Mouse (Mus musculus): ENCODE data around the gene Gm28710.

- no peak for TF ChIP-seq CTCF (IDR thresholded peaks at IDR 0.05; ENCODE audit: control insufficient read depth, insufficient read depth, insufficient read length)
- no peak for TF ChIP-seq CEBPB (IDR thresholded peaks at IDR 0.05; ENCODE audit: low read depth)
- TF ChIP-seq USF1 (IDR thresholded peaks at IDR 0.05; ENCODE audit: low read depth) = no peak
- TF ChIP-seq MAX (IDR thresholded peaks at IDR 0.05) = no peak
- TF ChIP-seq MYOD1 (IDR thresholded peaks at IDR 0.05; ENCODE audit: control insufficient read depth, insufficient read length, low read depth) = no peak
- no peak for TF ChIP-seq MYOG (IDR thresholded peaks at IDR 0.05; ENCODE audit: control insufficient read depth, extremely low read depth, insufficient read length)
Measured at GRCm38 (mm10) chr5:16894161-16894560, 102.6 kb downstream of the Gm28710 start.

Data from C2C12 (cell line).